Mouse (Mus musculus): Measurements from ENCODE around the gene Peak1. TPM values are rescaled to one million over a fixed set of nuclear protein-coding genes. Genes with fewer than 3 reads are reported as not detected.

Peak1 gene
- polyA plus RNA-seq, 1 experiment from 2014 or later, result 3.4 TPM

DNA sequence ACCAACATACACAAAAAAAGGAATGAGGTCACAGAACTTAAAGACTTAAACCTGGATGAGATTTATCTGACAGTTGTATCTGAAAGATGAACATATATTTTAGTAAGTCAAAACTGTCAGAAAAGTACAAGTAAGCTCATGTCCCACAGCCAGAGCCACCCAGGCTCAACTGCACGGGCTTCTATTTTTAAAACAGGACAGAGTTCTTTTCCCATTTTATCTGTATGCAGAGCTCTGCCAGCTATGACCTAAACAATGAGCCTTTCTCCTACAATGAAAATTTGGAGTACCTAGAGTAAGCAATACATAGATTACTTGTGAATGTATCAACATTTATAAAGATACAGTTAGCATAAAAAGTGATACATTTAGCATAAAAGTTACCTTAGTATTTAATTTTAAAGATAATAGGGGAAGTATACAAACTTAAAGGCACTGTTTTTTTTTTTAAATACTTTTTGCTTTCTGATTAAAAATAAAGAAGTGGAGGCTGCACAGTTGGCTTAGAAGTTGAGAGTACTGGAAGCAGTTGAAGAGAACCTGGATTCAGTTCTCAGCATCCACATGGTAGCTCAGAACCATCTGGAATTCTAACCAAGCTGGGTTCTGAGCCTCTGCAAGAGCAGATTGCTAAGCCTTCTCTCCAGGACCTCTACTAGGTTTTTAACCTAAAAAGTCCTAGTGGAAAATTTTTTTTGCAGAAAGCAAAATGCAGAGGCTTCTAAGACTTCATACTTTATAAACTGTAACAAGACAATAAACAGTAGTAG lies 78.3 kb downstream of the Peak1 start:
- H3K9ac ChIP-seq (replicated peaks), result no peak overlapping the region
- no peaks in the 10 kb centered on the region for H3K9me3 ChIP-seq
- no peak for ATAC-seq
- no peak overlapping the region for H3K4me2 ChIP-seq (replicated peaks)
- H3K27ac ChIP-seq, result no peak overlapping the region
- H3K27me3 ChIP-seq, result no peaks in the 10 kb centered on the region
- no peak overlapping the region for H3K4me3 ChIP-seq (replicated peaks)
- no peaks in the 10 kb centered on the region for H3K4me1 ChIP-seq (replicated peaks)
- no peaks in the 10 kb centered on the region for H3K36me3 ChIP-seq
- WGBS, result 83% methylated on average over 1 of the region's 1 CpGs

DNA sequence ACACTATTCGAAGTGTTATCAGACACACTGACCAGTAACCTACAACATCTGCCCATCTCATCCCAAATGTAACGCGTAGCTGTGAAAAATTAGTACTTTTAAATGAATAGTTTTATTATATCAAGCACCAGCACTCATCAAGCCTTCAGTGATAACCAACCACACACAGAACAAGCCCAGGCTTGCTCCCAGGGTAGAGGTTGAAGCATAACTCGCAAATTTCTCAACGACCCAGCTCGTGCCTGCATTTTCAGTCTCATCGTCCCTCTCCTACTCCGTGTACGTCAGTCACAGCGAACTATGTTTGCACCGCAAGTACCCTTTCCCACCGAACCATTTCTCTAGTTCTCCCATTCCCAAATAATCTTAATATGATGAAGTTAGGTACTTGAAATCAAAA lies 83.5 kb downstream of the Peak1 start:
- no peak overlapping the region for H3K9ac ChIP-seq (replicated peaks)
- H3K4me3 ChIP-seq (replicated peaks), result no peak overlapping the region
- H3K36me3 ChIP-seq, result no peaks in the 10 kb centered on the region
- H3K4me1 ChIP-seq (replicated peaks), result no peaks in the 10 kb centered on the region
- no peak for ATAC-seq
- H3K27me3 ChIP-seq, result no peaks in the 10 kb centered on the region
- WGBS, result 94% methylated on average over 12 of the region's 12 CpGs
- no peak overlapping the region for H3K4me2 ChIP-seq (replicated peaks)
- H3K27ac ChIP-seq, result no peak overlapping the region
- H3K9me3 ChIP-seq, result no peaks in the 10 kb centered on the region

DNA sequence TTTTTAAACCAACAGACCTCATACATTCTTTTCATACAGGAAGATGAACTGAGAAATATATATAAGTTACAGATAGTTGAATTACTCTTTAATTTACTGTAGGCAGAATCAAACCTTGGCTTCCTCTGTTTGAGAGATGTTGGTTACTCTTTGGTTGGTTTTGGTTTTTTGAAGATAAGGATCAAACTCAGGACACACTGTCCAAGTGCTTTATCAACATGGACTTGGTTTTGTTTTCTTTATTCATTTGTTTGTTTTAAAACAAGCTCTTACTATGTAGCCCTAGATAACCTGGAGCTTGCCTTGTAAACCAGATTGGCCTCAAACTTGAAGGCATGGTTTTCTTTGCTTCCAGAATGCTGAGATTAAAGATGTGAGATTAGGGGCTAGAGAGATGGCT lies 85.1 kb downstream of the Peak1 start:
- Histone ChIP-seq H3K9ac (replicated peaks) (no peak overlapping the region), H3K27ac (no peak overlapping the region), H3K9me3 (no peaks in the 10 kb centered on the region), H3K4me3 (replicated peaks) (no peak overlapping the region), H3K36me3 (no peaks in the 10 kb centered on the region), H3K27me3 (no peaks in the 10 kb centered on the region), H3K4me2 (replicated peaks) (no peak overlapping the region), H3K4me1 (replicated peaks) (no peaks in the 10 kb centered on the region)
- no peak for ATAC-seq

GRCm38 (mm10) chr9:56326511-56327005 lies 91.3 kb downstream of the Peak1 start:
- 93% methylated on average over 8 of the region's 8 CpGs for WGBS
- Histone ChIP-seq H3K27ac (no peak overlapping the region), H3K4me1 (replicated peaks) (no peaks in the 10 kb centered on the region), H3K9ac (replicated peaks) (no peak overlapping the region), H3K27me3 (no peaks in the 10 kb centered on the region), H3K9me3 (no peaks in the 10 kb centered on the region), H3K4me2 (replicated peaks) (no peak overlapping the region), H3K4me3 (replicated peaks) (no peak overlapping the region), H3K36me3 (no peaks in the 10 kb centered on the region)
- ATAC-seq, result no peak

- no peak for ATAC-seq
- H3K27ac ChIP-seq, result no peak overlapping the region
- no peaks in the 10 kb centered on the region for H3K9me3 ChIP-seq
- H3K36me3 ChIP-seq, result no peaks in the 10 kb centered on the region
- H3K4me3 ChIP-seq (replicated peaks), result no peak overlapping the region
- no peaks in the 10 kb centered on the region for H3K4me1 ChIP-seq (replicated peaks)
- H3K27me3 ChIP-seq, result no peaks in the 10 kb centered on the region
- no peak overlapping the region for H3K4me2 ChIP-seq (replicated peaks)
- no peak overlapping the region for H3K9ac ChIP-seq (replicated peaks)
- WGBS, result 94% methylated on average over 5 of the region's 5 CpGs
Measured at GRCm38 (mm10) chr9:56325725-56326124, 92.1 kb downstream of the Peak1 start.

- 82% methylated on average over 16 of the region's 16 CpGs for WGBS
- no peak for ATAC-seq
- Histone ChIP-seq H3K9me3 (no peaks in the 10 kb centered on the region), H3K9ac (replicated peaks) (no peak overlapping the region), H3K4me1 (replicated peaks) (no peaks in the 10 kb centered on the region), H3K27me3 (no peaks in the 10 kb centered on the region), H3K4me3 (replicated peaks) (no peak overlapping the region), H3K27ac (no peak overlapping the region), H3K36me3 (no peaks in the 10 kb centered on the region), H3K4me2 (replicated peaks) (no peak overlapping the region)
Measured at GRCm38 (mm10) chr9:56324576-56325355, 93.1 kb downstream of the Peak1 start.

GRCm38 (mm10) chr9:56321291-56321690 lies 96.6 kb downstream of the Peak1 start:
- no peak for ATAC-seq

DNA sequence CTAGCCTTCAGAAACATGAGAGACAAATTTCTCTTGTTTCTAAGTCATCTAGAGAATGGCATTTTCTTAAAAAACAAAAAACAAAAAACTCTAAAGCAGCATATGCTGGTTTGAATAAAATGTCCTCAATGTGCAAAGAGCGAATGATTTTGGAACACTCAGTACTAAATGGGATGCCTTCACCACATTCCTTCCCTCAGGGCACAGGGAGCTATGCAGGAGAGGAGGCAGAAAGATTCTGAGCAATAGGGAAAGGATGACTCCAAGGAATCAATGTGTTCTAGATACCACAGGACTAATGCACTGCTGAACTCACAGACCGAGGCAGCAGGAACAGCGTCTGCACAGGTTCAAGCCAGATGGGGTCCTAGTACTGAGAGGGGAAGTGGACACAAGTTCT lies 103.5 kb downstream of the Peak1 start:
- Histone ChIP-seq H3K9me3 (peaks cover 3% of the 10 kb centered on the region; the same call in 1 of the 2 replicates), H3K9ac (replicated peaks) (no peak overlapping the region), H3K4me3 (replicated peaks) (no peak overlapping the region), H3K4me1 (replicated peaks) (peaks cover 2% of the 10 kb centered on the region), H3K27ac (no peak overlapping the region), H3K27me3 (no peaks in the 10 kb centered on the region), H3K4me2 (replicated peaks) (no peak overlapping the region), H3K36me3 (no peaks in the 10 kb centered on the region)
- 92% methylated on average over 3 of the region's 3 CpGs for WGBS
- no peak for ATAC-seq

More at GRCm38 (mm10) chr9:56321291-56321690, 96.6 kb downstream of the Peak1 start:
- Histone ChIP-seq H3K27me3 (no peaks in the 10 kb centered on the region), H3K9me3 (peaks cover 3% of the 10 kb centered on the region; the same call in 1 of the 2 replicates), H3K4me1 (replicated peaks) (no peaks in the 10 kb centered on the region), H3K27ac (no peak overlapping the region), H3K4me3 (replicated peaks) (no peak overlapping the region), H3K9ac (replicated peaks) (no peak overlapping the region), H3K36me3 (no peaks in the 10 kb centered on the region), H3K4me2 (replicated peaks) (no peak overlapping the region)
- WGBS, result 91% methylated on average over 2 of the region's 2 CpGs

GRCm38 (mm10) chr9:56309079-56309478 lies 108.8 kb downstream of the Peak1 start:
- no peak overlapping the region for H3K9ac ChIP-seq (replicated peaks)
- no peak overlapping the region for H3K27ac ChIP-seq
- no peak for ATAC-seq
- H3K4me1 ChIP-seq (replicated peaks), result peaks cover 7% of the 10 kb centered on the region
- WGBS, result 58% methylated on average over 2 of the region's 2 CpGs
- H3K9me3 ChIP-seq, result no peaks in the 10 kb centered on the region
- H3K4me2 ChIP-seq (replicated peaks), result no peak overlapping the region
- H3K27me3 ChIP-seq, result no peaks in the 10 kb centered on the region
- H3K36me3 ChIP-seq, result no peaks in the 10 kb centered on the region
- H3K4me3 ChIP-seq (replicated peaks), result no peak overlapping the region

DNA sequence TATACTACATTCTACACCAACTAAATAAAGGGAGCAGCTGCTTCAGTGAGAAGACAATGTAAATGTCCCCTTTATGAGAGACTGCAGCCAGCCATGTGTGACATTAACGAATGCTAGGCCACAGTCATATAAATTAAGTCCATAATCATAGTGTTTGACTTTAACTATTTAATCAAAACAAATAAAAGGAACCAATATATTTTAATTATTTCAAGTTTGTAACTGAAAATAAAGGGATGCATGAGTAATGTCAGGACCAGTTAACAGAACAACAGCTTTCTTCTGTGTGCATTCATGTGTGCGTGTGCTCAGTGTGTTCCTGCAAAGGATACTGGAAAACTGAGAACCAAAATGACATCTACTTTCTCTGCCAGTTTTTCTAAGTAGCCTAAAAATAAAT lies 113.3 kb downstream of the Peak1 start:
- WGBS, result 61% methylated on average over 2 of the region's 2 CpGs
- H3K9ac ChIP-seq (replicated peaks), result no peak overlapping the region
- no peak overlapping the region for H3K27ac ChIP-seq
- no peak overlapping the region for H3K4me2 ChIP-seq (replicated peaks)
- no peak for ATAC-seq
- H3K4me3 ChIP-seq (replicated peaks), result no peak overlapping the region
- no peaks in the 10 kb centered on the region for H3K36me3 ChIP-seq
- no peaks in the 10 kb centered on the region for H3K27me3 ChIP-seq
- H3K9me3 ChIP-seq, result no peaks in the 10 kb centered on the region
- peaks cover 13% of the 10 kb centered on the region for H3K4me1 ChIP-seq (replicated peaks)

- 8% methylated on average over 3 of the region's 3 CpGs for WGBS
- Histone ChIP-seq H3K9me3 (no peaks in the 10 kb centered on the region), H3K4me1 (replicated peaks) (0 out of 2 replicates have a peak, but pooled peaks cover 6% of the 10 kb centered on the region)
Measured at GRCm38 (mm10) chr9:56302921-56303465, 114.9 kb downstream of the Peak1 start.

GRCm38 (mm10) chr9:56290019-56290418 lies 127.8 kb downstream of the Peak1 start:
- H3K27me3 ChIP-seq, result no peaks in the 10 kb centered on the region
- no peak overlapping the region for H3K27ac ChIP-seq
- no peak overlapping the region for H3K4me3 ChIP-seq (replicated peaks)
- H3K4me1 ChIP-seq (replicated peaks), result no peaks in the 10 kb centered on the region
- H3K36me3 ChIP-seq, result no peaks in the 10 kb centered on the region
- WGBS, result 97% methylated on average over 2 of the region's 2 CpGs
- H3K9me3 ChIP-seq, result no peaks in the 10 kb centered on the region
- no peak overlapping the region for H3K4me2 ChIP-seq (replicated peaks)
- H3K9ac ChIP-seq (replicated peaks), result no peak overlapping the region
- no peak for ATAC-seq

More at GRCm38 (mm10) chr9:56302921-56303465, 114.9 kb downstream of the Peak1 start:
- no peak overlapping the region for H3K27ac ChIP-seq
- H3K4me3 ChIP-seq (replicated peaks), result no peak overlapping the region
- H3K27me3 ChIP-seq, result no peaks in the 10 kb centered on the region
- no peaks in the 10 kb centered on the region for H3K36me3 ChIP-seq
- ATAC-seq, result no peak
- H3K4me2 ChIP-seq (replicated peaks), result no peak overlapping the region
- no peak overlapping the region for H3K9ac ChIP-seq (replicated peaks)

Measured in midbrain, embryonic 13.5 days (tissue).